Mouse (Mus musculus) liver, embryonic 12.5 days (tissue): Measurements from ENCODE around the gene Ptpn1. TPM values are rescaled to one million over a fixed set of nuclear protein-coding genes. Genes with fewer than 3 reads are reported as not detected.

ENCODE experiments used
- ATAC-seq: fragments of 200-750 bp; cut with Nextera tagmentation; 2 replicates; pipeline ENCODE4 v1.8.0; 2017; ENCODE audit warnings: moderate number of reproducible peaks, mild to moderate bottlenecking, moderate library complexity
- H3K27ac ChIP-seq: fragments of 300-500 bp; sonication (generic); 2 replicates; pipeline ENCODE4 v1.5.1; 2016; ENCODE audit warnings: mild to moderate bottlenecking
- H3K27me3 ChIP-seq: fragments of 300-500 bp; sonication (generic); replicated peaks from 2 replicates; pipeline ENCODE4 v1.6.1; 2016; ENCODE audit warnings: mild to moderate bottlenecking, moderate library complexity
- H3K36me3 ChIP-seq: fragments of 300-500 bp; sonication (generic); 2 replicates; pipeline ENCODE4 v1.6.1; 2016; ENCODE audit warnings: mild to moderate bottlenecking, moderate library complexity
- H3K4me1 ChIP-seq: fragments of 300-500 bp; sonication (generic); 2 replicates; pipeline ENCODE4 v1.6.1; 2016
- H3K4me2 ChIP-seq: fragments of 300-500 bp; sonication (generic); 2 replicates; pipeline ENCODE4 v1.6.1; 2016; ENCODE audit warnings: mild to moderate bottlenecking, moderate library complexity
- H3K4me3 ChIP-seq: fragments of 300-500 bp; sonication (generic); 2 replicates; pipeline ENCODE4 v1.5.1; 2016; ENCODE audit warnings: mild to moderate bottlenecking, moderate library complexity
- H3K9ac ChIP-seq: fragments of 300-500 bp; sonication (generic); 2 replicates; pipeline ENCODE4 v1.6.1; 2016; ENCODE audit warnings: mild to moderate bottlenecking, moderate library complexity
- H3K9me3 ChIP-seq: fragments of 300-500 bp; sonication (generic); replicated peaks from 2 replicates; pipeline ENCODE4 v1.6.1; 2016; ENCODE audit warnings: mild to moderate bottlenecking, moderate library complexity
- WGBS: fragments of 180-500 bp; shearing (Covaris S2); methylation state at CpG from one replicate; pipeline ENCODE4 v1.1.7; 2016; ENCODE audit not compliant: insufficient replicate concordance; 5-methylcytosine and 5-hydroxymethylcytosine counted together
- polyA plus RNA-seq: library from polyadenylated mRNA; unstranded; fragments of >200 nt; fragmentation: Nextera tagmentation; extraction: Ambion mirVana; gene quantifications from 2 replicates; pipeline ENCODE4 v1.2.1, GENCODE M21; 2016

Gene Ptpn1
- polyA plus RNA-seq, 1 experiment from 2014 or later, result 38.4 TPM

DNA sequence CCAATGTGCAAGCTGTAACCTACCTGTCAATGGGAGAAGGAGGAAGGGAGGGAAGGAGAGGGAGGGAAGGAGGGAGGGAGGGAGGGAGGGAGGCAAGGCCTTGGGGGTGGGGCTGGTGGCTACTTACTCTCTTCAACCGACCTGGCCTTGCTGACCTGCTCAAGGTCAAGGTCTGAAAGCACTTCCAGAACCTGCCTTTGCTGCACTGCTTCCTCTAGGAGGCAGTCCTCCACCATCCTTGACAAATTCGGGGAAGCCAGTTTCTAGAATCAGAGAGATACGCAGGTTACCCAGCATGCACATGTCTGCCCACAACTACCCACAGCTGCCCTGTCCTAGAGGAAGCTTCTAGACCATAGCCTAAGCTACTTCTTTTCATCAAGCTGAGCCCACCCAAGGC is 53.1 kb downstream of the Ptpn1 start:
- no peak overlapping the region for H3K9ac ChIP-seq
- no peak for ATAC-seq
- H3K36me3 ChIP-seq, result peaks cover 3% of the 10 kb centered on the region; the same call in 1 of the 2 replicates
- no peaks in the 10 kb centered on the region for H3K9me3 ChIP-seq
- H3K4me3 ChIP-seq, result no peak overlapping the region
- 44% methylated on average over 3 of the region's 3 CpGs for WGBS
- peaks cover 23% of the 10 kb centered on the region for H3K4me1 ChIP-seq
- H3K27me3 ChIP-seq, result peaks cover 7% of the 10 kb centered on the region; the same call in 1 of the 2 replicates
- H3K4me2 ChIP-seq, result no peak overlapping the region
- H3K27ac ChIP-seq, result no peak overlapping the region

DNA sequence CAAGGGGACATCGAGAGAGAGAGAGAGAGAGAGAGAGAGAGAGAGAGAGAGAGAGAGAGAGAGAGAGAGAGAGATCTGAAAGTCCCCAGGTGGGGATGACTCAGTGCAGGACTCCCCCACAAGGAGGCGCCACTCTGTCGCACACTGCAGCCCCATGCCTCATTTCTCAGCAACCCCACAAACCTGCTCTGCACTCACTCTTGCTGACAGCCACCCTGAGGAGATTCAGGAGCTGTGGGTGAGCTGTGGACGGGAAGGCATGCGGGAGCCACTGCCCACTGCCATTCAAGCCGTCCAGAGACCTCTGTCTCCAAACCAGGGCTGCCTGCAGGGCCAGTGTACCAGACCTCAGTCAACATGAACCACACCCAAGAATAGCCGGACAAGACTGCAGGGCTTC is 54.9 kb downstream of the Ptpn1 start:
- Histone ChIP-seq H3K36me3 (no peaks in the 10 kb centered on the region), H3K9ac (no peak overlapping the region), H3K9me3 (no peaks in the 10 kb centered on the region), H3K4me1 (peaks cover 23% of the 10 kb centered on the region), H3K4me2 (no peak overlapping the region), H3K27me3 (peaks cover 11% of the 10 kb centered on the region; the same call in 1 of the 2 replicates), H3K4me3 (no peak overlapping the region), H3K27ac (no peak overlapping the region)
- ATAC-seq, result peak; percentile 13; the same call in 1 of the 2 replicates
- 15% methylated on average over 7 of the region's 7 CpGs for WGBS

DNA sequence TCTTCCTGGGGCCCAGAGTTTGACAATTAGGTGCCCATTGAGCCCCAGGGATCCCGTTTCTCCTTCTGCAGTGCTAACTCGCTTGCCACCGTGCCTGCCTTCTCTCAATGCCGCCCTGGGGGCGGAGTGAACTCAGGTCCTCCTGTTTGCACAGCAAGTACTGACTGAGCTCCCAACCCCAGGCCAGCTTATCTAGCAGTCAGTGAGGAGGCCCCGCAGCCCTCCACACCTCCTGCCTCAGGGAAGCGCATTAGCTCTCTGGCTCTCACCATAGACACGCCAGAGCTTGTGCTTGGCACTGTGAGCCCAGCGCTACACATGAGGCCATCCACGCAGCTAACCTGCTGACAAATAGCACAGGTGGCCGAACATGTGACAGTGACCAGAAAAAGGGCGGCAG is 55.8 kb downstream of the Ptpn1 start:
- Histone ChIP-seq H3K27me3 (peaks cover 11% of the 10 kb centered on the region; the same call in 1 of the 2 replicates), H3K4me2 (peak overlapping the region; percentile 1; the same call in 1 of the 2 replicates), H3K9me3 (no peaks in the 10 kb centered on the region), H3K4me3 (no peak overlapping the region), H3K27ac (no peak overlapping the region), H3K4me1 (peaks cover 22% of the 10 kb centered on the region), H3K9ac (no peak overlapping the region), H3K36me3 (no peaks in the 10 kb centered on the region)
- peak; percentile 54; the same call in 1 of the 2 replicates for ATAC-seq
- WGBS, result 35% methylated on average over 12 of the region's 12 CpGs

DNA sequence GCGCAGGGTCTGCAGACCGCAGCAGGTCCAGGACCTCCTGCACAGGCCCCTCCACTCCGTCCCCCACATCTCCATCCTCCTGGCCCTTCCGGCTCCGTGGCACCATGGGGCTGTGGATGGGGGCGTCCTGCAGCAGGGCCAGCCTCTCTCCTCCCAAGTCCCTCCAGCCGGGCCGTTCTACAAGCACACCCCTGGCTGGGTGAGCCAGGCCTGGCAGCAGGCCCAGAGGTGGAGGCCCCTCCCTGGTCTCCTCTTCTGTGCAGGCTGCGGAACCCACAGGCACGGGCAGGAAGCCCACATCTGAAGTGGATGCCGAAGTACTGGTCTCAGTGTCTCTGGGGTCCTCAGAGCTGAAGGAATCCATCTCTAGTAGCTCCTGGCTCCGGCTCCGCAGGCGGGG is 57.5 kb downstream of the Ptpn1 start:
- no peak overlapping the region for H3K4me2 ChIP-seq
- peaks cover 17% of the 10 kb centered on the region for H3K4me1 ChIP-seq
- no peak overlapping the region for H3K4me3 ChIP-seq
- ATAC-seq, result no peak
- no peaks in the 10 kb centered on the region for H3K9me3 ChIP-seq
- H3K36me3 ChIP-seq, result no peaks in the 10 kb centered on the region
- H3K27ac ChIP-seq, result no peak overlapping the region
- H3K27me3 ChIP-seq, result peaks cover 11% of the 10 kb centered on the region; the same call in 1 of the 2 replicates
- H3K9ac ChIP-seq, result no peak overlapping the region
- 69% methylated on average over 14 of the region's 14 CpGs for WGBS

DNA sequence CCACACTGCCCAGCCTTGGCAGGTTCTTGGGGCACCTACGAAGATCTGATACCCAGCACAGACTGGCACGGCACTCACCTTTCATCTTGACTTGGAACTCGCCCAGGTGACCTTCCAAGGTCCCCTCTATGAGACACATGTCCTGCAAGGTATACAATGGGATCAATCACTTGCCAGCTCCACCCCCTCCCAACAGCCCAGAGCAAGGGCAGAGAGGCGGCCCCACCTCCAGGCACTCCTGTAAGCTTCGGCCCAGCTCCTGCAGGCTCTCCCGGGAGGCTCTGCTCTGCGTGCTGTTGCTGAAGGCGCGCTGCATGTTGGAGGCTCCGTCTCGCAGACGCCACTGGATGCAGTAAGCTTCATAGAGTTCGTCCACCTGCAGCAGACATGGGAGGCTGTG is 61.4 kb downstream of the Ptpn1 start:
- H3K9me3 ChIP-seq, result no peaks in the 10 kb centered on the region
- no peak for ATAC-seq
- 67% methylated on average over 13 of the region's 13 CpGs for WGBS
- no peak overlapping the region for H3K27ac ChIP-seq
- no peaks in the 10 kb centered on the region for H3K36me3 ChIP-seq
- no peak overlapping the region for H3K4me2 ChIP-seq
- H3K27me3 ChIP-seq, result peaks cover 24% of the 10 kb centered on the region
- H3K4me3 ChIP-seq, result no peak overlapping the region
- H3K9ac ChIP-seq, result no peak overlapping the region
- H3K4me1 ChIP-seq, result peaks cover 19% of the 10 kb centered on the region

DNA sequence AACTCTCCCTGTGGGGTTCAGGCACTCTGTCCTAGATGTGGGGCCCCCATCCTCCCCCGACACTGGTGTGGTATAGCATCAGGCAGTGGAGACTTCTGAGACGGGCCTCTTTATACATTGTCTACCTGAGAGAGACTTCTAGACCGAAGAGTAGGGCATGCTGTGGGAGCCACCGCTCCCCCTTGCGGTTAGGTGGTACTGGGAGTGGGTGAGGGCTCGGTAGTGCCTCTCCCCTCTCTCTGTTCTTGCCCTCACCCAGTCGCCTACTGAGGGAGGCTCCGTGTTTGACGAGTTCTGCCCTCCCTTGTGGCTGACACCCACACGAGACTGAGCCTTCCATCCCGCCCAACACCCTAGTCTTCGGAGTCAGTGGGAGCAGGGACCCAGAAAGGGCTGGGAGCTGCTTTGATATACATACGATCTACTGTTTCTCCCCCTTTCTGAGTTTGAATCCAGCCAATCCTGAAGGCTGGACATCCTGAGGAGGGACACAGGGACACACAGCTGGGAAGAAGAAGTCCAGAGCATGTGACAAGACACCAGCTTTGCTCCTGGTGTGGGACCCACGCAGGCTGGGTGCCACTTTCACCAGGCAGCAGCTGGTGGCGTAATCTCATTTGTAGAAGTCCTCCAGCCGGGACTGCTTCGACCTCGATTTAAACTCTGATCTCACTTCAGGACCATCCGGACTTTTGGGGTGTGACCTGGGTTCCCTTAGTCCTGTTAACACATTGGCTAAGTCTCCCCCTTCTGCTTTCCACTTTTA is 64.2 kb downstream of the Ptpn1 start:
- no peak for ATAC-seq
- Histone ChIP-seq H3K9me3 (no peaks in the 10 kb centered on the region), H3K27ac (no peak overlapping the region), H3K4me2 (no peak overlapping the region), H3K27me3 (peaks cover 20% of the 10 kb centered on the region; the same call in 1 of the 2 replicates), H3K4me3 (no peak overlapping the region), H3K4me1 (peaks cover 18% of the 10 kb centered on the region), H3K36me3 (peaks cover 8% of the 10 kb centered on the region), H3K9ac (no peak overlapping the region)
- 55% methylated on average over 19 of the region's 19 CpGs for WGBS

DNA sequence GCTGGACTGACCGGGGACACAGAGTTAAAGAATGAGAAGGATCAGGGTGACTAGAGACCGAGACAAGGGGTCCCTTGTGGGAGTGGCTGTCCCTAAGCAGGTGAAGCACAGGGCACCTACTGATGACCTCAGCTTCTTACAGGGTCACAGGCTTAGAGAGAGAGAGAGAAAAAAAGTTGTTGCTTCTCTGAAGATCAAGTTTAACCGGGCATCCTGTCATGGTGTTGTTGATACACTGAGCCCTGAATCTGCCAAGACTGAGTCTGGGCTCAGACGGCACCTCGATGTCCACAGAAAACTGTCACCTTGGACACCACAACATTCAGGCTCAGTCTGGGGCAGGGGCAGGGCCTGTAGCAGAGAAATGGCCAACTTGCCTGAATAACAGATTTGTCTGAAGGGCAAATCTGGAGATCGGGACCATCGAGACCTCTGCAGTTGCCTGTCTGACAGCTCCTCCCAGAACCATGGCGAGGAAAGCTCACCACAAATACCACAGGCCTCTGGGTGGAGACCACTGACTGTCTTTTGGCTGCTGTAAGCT is 64.9 kb downstream of the Ptpn1 start:
- Histone ChIP-seq H3K27me3 (peaks cover 20% of the 10 kb centered on the region; the same call in 1 of the 2 replicates), H3K4me2 (no peak overlapping the region), H3K36me3 (peaks cover 8% of the 10 kb centered on the region), H3K9ac (no peak overlapping the region), H3K4me3 (no peak overlapping the region), H3K27ac (no peak overlapping the region), H3K4me1 (peaks cover 18% of the 10 kb centered on the region), H3K9me3 (no peaks in the 10 kb centered on the region)
- no peak for ATAC-seq
- WGBS, result 43% methylated on average over 8 of the region's 8 CpGs

DNA sequence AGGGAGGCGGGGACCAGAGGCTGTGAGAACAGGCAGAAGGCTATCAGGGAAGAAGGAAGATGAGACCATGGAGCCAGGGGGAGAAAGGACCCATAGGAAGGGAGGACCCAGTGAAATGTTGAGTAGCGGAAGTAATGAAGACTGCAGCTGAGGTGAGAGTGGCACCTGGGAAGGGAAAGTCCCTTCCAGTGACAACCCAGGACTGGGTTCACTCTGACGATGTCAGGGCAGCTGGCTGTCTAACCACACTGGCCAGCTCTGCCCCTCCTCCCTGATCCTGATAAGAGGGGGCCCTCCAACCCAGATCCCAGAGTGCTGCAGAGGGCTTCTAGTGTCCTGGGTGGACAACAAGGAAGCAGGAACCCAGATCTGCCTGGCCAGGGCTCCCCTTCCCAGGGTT is 65.7 kb downstream of the Ptpn1 start:
- Histone ChIP-seq H3K9me3 (no peaks in the 10 kb centered on the region), H3K4me2 (no peak overlapping the region), H3K4me3 (no peak overlapping the region), H3K36me3 (peaks cover 8% of the 10 kb centered on the region), H3K4me1 (peaks cover 18% of the 10 kb centered on the region), H3K9ac (no peak overlapping the region), H3K27me3 (peaks cover 20% of the 10 kb centered on the region; the same call in 1 of the 2 replicates), H3K27ac (no peak overlapping the region)
- no peak for ATAC-seq
- WGBS, result 33% methylated on average over 3 of the region's 3 CpGs

DNA sequence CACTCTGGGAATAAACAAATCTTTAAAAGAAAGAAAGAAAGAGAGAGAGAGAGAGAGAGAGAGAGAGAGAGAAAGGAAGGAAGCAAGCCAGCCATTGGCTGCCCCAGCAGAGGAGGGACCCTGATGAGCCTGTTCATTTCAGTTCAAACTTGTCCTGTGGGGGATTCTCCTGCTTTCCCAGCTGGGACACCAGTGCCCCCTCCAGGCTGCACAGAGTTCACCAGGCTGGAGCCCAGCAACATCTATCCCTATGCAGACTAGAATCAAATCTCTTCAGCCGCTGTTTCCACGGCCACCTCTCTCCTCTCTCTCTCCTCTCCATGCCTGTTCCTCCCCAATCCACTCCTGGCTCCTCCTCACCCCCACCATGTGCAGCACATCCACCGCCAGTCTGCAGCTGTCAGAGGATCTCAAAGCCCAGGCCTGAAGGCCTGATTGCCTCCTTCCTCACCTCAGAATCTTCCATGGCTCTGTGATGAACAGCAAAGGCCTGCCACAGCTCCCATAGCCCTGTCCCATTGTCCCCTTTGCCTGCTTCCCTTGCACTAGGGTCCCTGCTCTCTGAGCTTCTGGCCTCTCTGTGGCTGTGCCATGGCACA is 67.4 kb downstream of the Ptpn1 start:
- peaks cover 8% of the 10 kb centered on the region for H3K36me3 ChIP-seq
- peaks cover 18% of the 10 kb centered on the region for H3K4me1 ChIP-seq
- no peaks in the 10 kb centered on the region for H3K9me3 ChIP-seq
- 71% methylated on average over 3 of the region's 3 CpGs for WGBS
- no peak overlapping the region for H3K4me3 ChIP-seq
- H3K27me3 ChIP-seq, result peaks cover 20% of the 10 kb centered on the region; the same call in 1 of the 2 replicates
- H3K9ac ChIP-seq, result no peak overlapping the region
- no peak overlapping the region for H3K4me2 ChIP-seq
- H3K27ac ChIP-seq, result no peak overlapping the region
- no peak for ATAC-seq

DNA sequence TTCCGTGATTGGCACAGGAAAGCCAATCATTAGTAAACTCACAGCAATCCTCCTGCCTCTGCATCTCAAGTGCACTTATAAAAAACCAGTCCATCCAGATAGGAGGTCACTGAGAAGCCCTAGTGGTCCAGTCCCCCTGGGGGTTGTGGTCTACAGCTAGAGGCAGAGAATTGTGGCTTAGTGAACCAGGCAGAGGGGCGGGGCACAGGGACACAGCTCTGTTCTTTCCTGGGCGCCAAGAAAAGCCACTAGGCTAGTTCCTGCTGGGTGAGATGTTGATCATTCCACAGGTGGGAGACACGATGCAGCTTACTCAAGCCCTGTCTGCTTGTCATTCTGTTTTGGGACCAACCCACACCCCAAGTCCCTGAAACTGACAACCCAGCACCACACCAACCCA is 70.3 kb downstream of the Ptpn1 start:
- H3K4me3 ChIP-seq, result no peak overlapping the region
- no peaks in the 10 kb centered on the region for H3K9me3 ChIP-seq
- H3K27me3 ChIP-seq, result no peaks in the 10 kb centered on the region; the same call in 1 of the 2 replicates
- H3K9ac ChIP-seq, result no peak overlapping the region
- H3K36me3 ChIP-seq, result peaks cover 8% of the 10 kb centered on the region
- ATAC-seq, result no peak
- no peak overlapping the region for H3K27ac ChIP-seq
- H3K4me2 ChIP-seq, result no peak overlapping the region
- peaks cover 36% of the 10 kb centered on the region for H3K4me1 ChIP-seq
- 50% methylated on average over 4 of the region's 4 CpGs for WGBS

DNA sequence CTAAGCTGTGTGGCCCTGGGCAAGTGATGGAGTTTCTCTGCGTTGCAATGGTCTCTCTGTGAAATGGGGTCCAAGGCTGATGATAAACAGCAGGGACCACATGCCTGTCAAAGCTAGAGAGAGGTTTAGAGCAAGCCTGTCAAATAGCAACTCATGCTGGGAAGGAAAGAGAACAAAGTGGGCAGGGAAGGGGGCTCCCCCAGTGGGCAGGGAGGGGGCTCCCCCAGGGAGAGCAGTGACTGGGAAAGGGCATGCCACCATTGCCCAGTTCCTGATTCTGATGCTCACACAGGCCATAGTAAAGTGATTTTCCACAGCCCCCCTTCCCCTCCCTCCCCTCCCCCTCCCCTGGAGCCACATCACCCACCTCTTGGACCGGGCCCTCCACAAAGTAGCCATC is 71.0 kb downstream of the Ptpn1 start:
- 75% methylated on average over 2 of the region's 2 CpGs for WGBS
- H3K4me2 ChIP-seq, result no peak overlapping the region
- no peak overlapping the region for H3K4me3 ChIP-seq

DNA sequence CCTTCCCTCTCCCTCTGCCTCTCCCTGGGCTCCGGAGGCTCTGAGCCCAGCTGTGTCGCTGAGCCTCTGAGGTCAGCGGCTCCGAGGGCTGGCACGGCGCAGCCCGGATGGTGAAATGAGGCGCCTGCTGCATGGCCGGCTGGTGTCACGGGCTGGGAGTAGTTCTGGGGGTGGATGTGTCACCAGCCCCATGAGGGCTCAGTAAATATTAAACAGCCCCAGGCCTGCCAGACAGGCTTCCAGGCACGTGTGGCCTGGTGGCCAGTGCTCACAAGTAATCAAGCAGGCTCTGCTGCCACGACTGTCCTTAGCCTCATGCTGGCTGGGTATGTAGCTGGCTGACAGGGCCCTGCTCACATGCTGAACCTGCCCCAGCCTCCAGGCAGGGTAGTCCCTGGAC is 71.6 kb downstream of the Ptpn1 start:
- H3K36me3 ChIP-seq, result peaks cover 8% of the 10 kb centered on the region
- no peak overlapping the region for H3K27ac ChIP-seq
- ATAC-seq, result 0 out of 2 replicates have a peak, but pooled peaks have one; percentile 6
- H3K9ac ChIP-seq, result no peak overlapping the region
- no peaks in the 10 kb centered on the region for H3K9me3 ChIP-seq
- no peak overlapping the region for H3K4me3 ChIP-seq
- no peak overlapping the region for H3K4me2 ChIP-seq
- H3K27me3 ChIP-seq, result no peaks in the 10 kb centered on the region
- peaks cover 25% of the 10 kb centered on the region for H3K4me1 ChIP-seq
- WGBS, result 62% methylated on average over 12 of the region's 12 CpGs

More for the DNA sequence above, 71.0 kb downstream of the Ptpn1 start:
- H3K27ac ChIP-seq, result no peak overlapping the region
- H3K9me3 ChIP-seq, result no peaks in the 10 kb centered on the region
- H3K36me3 ChIP-seq, result peaks cover 8% of the 10 kb centered on the region
- 0 out of 2 replicates have a peak, but pooled peaks have one; percentile 1 for ATAC-seq
- H3K4me1 ChIP-seq, result peaks cover 30% of the 10 kb centered on the region
- no peak overlapping the region for H3K9ac ChIP-seq
- H3K27me3 ChIP-seq, result no peaks in the 10 kb centered on the region; the same call in 1 of the 2 replicates
